Mouse (Mus musculus) testis, adult 2 months (tissue): Measurements from ENCODE around the gene Gmpr.

Source experiments
- CTCF ChIP-seq: fragments of 200-500 bp; IDR thresholded peaks from 2 replicates; pipeline ENCODE4 v1.5.1; 2012; ENCODE audit warnings: low read depth, mild to moderate bottlenecking, inconsistent platforms, low read length, moderate library complexity; ENCODE audit not compliant: control insufficient read depth, insufficient read depth, insufficient replicate concordance
- POLR2A ChIP-seq: fragments of 200-500 bp; IDR thresholded peaks from 2 replicates; pipeline ENCODE4 v1.6.1; 2012; ENCODE audit warnings: low read depth, mild to moderate bottlenecking, inconsistent platforms, low read length, moderate library complexity; ENCODE audit not compliant: control insufficient read depth

DNA sequence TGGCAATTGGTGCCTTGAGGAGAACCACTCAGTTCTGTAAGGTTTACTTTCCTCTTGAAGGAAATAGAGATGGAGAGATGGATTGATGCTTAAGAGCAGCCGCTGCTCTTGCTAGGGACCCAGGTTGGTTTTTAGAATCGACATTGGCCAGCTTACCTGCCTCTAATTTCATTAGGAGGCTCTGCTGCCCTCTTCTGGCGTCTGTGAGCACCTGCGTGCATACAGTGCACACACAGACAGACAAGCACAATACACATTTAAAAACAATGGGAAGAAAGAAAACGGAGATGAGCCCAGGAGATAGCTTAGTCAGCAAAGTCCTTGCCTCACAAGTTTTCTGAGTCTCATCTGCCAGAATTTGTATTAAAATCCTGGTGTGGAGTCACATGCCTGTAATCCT is 75.8 kb downstream of the Gmpr start:
- no peak for TF ChIP-seq POLR2A
- peak; percentile 22; the same call in 1 of the 2 replicates for TF ChIP-seq CTCF
